Mouse (Mus musculus): ENCODE data around the gene Coro1c. TPM values are rescaled to one million over a fixed set of nuclear protein-coding genes. Genes with fewer than 3 reads are reported as not detected.

The Coro1c gene
- polyA plus RNA-seq, 1 experiment from 2014 or later = 131 TPM

GRCm38 (mm10) chr5:113842906-113843305 is 65.7 kb downstream of the Coro1c start:
- Histone ChIP-seq H3K36me3 (ENCODE audit: control insufficient read depth, insufficient read depth, low read length) (peaks cover 36% of the 10 kb centered on the region), H3K4me3 (ENCODE audit: low read depth, low read length) (no peak overlapping the region), H3K9ac (replicated peaks; ENCODE audit: low read depth, low read length) (no peak overlapping the region), H3K27me3 (ENCODE audit: control insufficient read depth, insufficient read depth, low read length) (no peaks in the 10 kb centered on the region), H3K9me3 (ENCODE audit: control insufficient read depth, low read depth, low read length) (no peaks in the 10 kb centered on the region), H3K27ac (ENCODE audit: low read length) (no peak overlapping the region), H3K4me1 (ENCODE audit: control insufficient read depth, insufficient read depth, low read length) (peaks cover 5% of the 10 kb centered on the region), H3K4me2 (replicated peaks; ENCODE audit: low read depth, low read length) (no peak overlapping the region)
- WGBS = 90% methylated on average over 9 of the region's 9 CpGs
- no peak for ATAC-seq (ENCODE audit: insufficient number of reproducible peaks, insufficient read depth, low FRiP score, low read depth)

DNA sequence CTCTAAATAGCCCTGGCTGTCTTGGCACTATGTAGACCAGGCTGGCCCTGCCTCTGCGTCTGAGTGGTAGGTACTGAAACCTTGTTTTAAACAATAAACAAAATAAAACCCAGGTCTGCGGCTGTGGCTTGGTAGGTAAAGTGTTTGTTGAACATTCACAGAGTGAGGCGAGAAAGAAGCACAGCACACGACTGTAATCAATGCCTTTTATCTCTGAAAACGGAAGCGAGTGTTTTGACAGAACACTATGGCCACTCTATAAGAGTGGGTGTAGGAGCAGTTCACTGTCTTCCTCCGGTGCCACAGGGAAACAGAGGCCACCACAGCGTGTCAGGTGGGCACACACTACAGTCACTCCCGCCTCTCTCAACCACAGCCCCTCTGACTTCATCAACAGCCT is 66.3 kb downstream of the Coro1c start:
- 78% methylated on average over 9 of the region's 9 CpGs for WGBS
- Histone ChIP-seq H3K4me3 (ENCODE audit: low read depth, low read length) (no peak overlapping the region), H3K4me1 (ENCODE audit: control insufficient read depth, insufficient read depth, low read length) (peaks cover 5% of the 10 kb centered on the region), H3K27ac (ENCODE audit: low read length) (no peak overlapping the region), H3K36me3 (ENCODE audit: control insufficient read depth, insufficient read depth, low read length) (peaks cover 29% of the 10 kb centered on the region), H3K27me3 (ENCODE audit: control insufficient read depth, insufficient read depth, low read length) (no peaks in the 10 kb centered on the region), H3K9ac (replicated peaks; ENCODE audit: low read depth, low read length) (no peak overlapping the region), H3K4me2 (replicated peaks; ENCODE audit: low read depth, low read length) (no peak overlapping the region), H3K9me3 (ENCODE audit: control insufficient read depth, low read depth, low read length) (no peaks in the 10 kb centered on the region)
- no peak for ATAC-seq (ENCODE audit: insufficient number of reproducible peaks, insufficient read depth, low FRiP score, low read depth)

GRCm38 (mm10) chr5:113841243-113842225 is 67.0 kb downstream of the Coro1c start:
- Histone ChIP-seq H3K36me3 (ENCODE audit: control insufficient read depth, insufficient read depth, low read length) (peaks cover 26% of the 10 kb centered on the region), H3K27ac (ENCODE audit: low read length) (no peak overlapping the region)
- WGBS = 63% methylated on average over 23 of the region's 23 CpGs

GRCm38 (mm10) chr5:113840443-113840842 is 68.1 kb downstream of the Coro1c start:
- ATAC-seq (ENCODE audit: insufficient number of reproducible peaks, insufficient read depth, low FRiP score, low read depth) = no peak
- no peaks in the 10 kb centered on the region for H3K27me3 ChIP-seq (ENCODE audit: control insufficient read depth, insufficient read depth, low read length)
- no peak overlapping the region for H3K4me3 ChIP-seq (ENCODE audit: low read depth, low read length)
- no peak overlapping the region for H3K9ac ChIP-seq (replicated peaks; ENCODE audit: low read depth, low read length)
- H3K36me3 ChIP-seq (ENCODE audit: control insufficient read depth, insufficient read depth, low read length) = peaks cover 16% of the 10 kb centered on the region
- H3K4me1 ChIP-seq (ENCODE audit: control insufficient read depth, insufficient read depth, low read length) = peaks cover 5% of the 10 kb centered on the region
- 88% methylated on average over 4 of the region's 4 CpGs for WGBS
- no peak overlapping the region for H3K4me2 ChIP-seq (replicated peaks; ENCODE audit: low read depth, low read length)
- no peak overlapping the region for H3K27ac ChIP-seq (ENCODE audit: low read length)
- H3K9me3 ChIP-seq (ENCODE audit: control insufficient read depth, low read depth, low read length) = no peaks in the 10 kb centered on the region

More at GRCm38 (mm10) chr5:113841243-113842225, 67.0 kb downstream of the Coro1c start:
- peaks cover 5% of the 10 kb centered on the region for H3K4me1 ChIP-seq (ENCODE audit: control insufficient read depth, insufficient read depth, low read length)
- no peak overlapping the region for H3K9ac ChIP-seq (replicated peaks; ENCODE audit: low read depth, low read length)
- no peak for ATAC-seq (ENCODE audit: insufficient number of reproducible peaks, insufficient read depth, low FRiP score, low read depth)
- no peak overlapping the region for H3K4me3 ChIP-seq (ENCODE audit: low read depth, low read length)
- H3K27me3 ChIP-seq (ENCODE audit: control insufficient read depth, insufficient read depth, low read length) = no peaks in the 10 kb centered on the region
- no peak overlapping the region for H3K4me2 ChIP-seq (replicated peaks; ENCODE audit: low read depth, low read length)
- no peaks in the 10 kb centered on the region for H3K9me3 ChIP-seq (ENCODE audit: control insufficient read depth, low read depth, low read length)

DNA sequence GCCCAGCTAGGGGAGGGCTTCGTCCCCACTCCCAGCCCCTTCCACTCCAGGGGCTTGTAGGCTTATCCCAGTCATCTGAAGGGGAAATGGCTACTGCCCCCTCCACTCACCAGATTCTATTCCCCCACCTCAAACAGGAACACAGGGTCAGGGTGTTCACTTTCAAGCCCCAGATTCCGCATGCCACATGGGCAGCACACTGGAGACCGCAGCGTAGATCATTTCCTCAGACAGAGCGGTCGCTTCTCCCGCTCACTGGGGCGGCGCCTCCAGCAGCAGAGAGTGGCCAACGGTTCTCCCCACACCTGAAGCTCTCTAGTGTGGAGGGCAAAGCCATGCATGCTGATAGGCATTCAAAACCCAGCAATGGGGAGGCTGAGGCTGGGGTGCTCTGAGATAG is 71.6 kb downstream of the Coro1c start:
- 77% methylated on average over 10 of the region's 10 CpGs for WGBS
- H3K4me2 ChIP-seq (replicated peaks; ENCODE audit: low read depth, low read length) = no peak overlapping the region
- peaks cover 5% of the 10 kb centered on the region for H3K4me1 ChIP-seq (ENCODE audit: control insufficient read depth, insufficient read depth, low read length)
- H3K4me3 ChIP-seq (ENCODE audit: low read depth, low read length) = no peak overlapping the region
- H3K36me3 ChIP-seq (ENCODE audit: control insufficient read depth, insufficient read depth, low read length) = no peaks in the 10 kb centered on the region; the same call in 1 of the 2 replicates
- ATAC-seq (ENCODE audit: insufficient number of reproducible peaks, insufficient read depth, low FRiP score, low read depth) = no peak
- H3K9ac ChIP-seq (replicated peaks; ENCODE audit: low read depth, low read length) = no peak overlapping the region
- H3K9me3 ChIP-seq (ENCODE audit: control insufficient read depth, low read depth, low read length) = no peaks in the 10 kb centered on the region
- no peak overlapping the region for H3K27ac ChIP-seq (ENCODE audit: low read length)
- no peaks in the 10 kb centered on the region for H3K27me3 ChIP-seq (ENCODE audit: control insufficient read depth, insufficient read depth, low read length)

DNA sequence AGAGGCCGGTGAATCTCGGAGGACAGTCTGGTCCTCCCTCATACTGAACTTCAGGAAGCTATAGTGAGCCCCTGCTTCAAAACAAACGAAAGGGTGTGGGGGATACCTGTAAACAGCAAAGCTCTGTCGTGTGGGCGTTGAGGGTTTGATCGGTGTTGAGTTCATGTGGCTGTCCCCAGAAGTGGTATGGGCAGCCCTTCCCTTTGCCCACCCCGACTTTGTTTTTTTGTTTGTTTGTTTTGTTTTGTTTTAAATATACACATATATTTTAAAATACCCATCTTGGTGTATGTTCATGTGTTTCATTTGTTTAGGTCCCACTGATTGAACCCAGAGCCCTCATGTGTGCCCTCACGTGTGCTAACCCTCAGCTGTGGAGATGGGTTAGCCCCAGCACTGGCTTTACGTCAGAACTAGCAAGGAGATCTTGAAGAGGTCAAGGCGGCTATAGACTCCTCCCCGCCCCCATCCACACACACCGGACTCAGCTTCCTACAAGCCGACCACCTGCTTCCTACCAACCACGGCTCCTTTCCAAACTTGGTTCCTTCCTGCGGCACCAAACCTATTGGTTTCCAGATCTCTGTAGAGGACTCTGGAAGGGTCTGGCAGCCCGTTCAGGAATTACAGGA is 75.1 kb downstream of the Coro1c start:
- H3K9ac ChIP-seq (replicated peaks; ENCODE audit: low read depth, low read length) = no peak overlapping the region
- 61% methylated on average over 16 of the region's 16 CpGs for WGBS
- H3K36me3 ChIP-seq (ENCODE audit: control insufficient read depth, insufficient read depth, low read length) = no peaks in the 10 kb centered on the region

GRCm38 (mm10) chr5:113832490-113832901 is 76.1 kb downstream of the Coro1c start, which contains the start of gene Selplg:
TSS of gene Selplg (minus strand) at chr5:113832644.
- Histone ChIP-seq H3K27ac (ENCODE audit: low read length) (no peak within 1 kb of the TSS), H3K4me2 (replicated peaks; ENCODE audit: low read depth, low read length) (no peak within 1 kb of the TSS), H3K4me1 (ENCODE audit: control insufficient read depth, insufficient read depth, low read length) (no peaks in the 10 kb centered on the region), H3K9me3 (ENCODE audit: control insufficient read depth, low read depth, low read length) (no peaks in the 10 kb centered on the region), H3K9ac (replicated peaks; ENCODE audit: low read depth, low read length) (no peak within 1 kb of the TSS), H3K27me3 (ENCODE audit: control insufficient read depth, insufficient read depth, low read length) (no peaks in the 10 kb centered on the region), H3K36me3 (ENCODE audit: control insufficient read depth, insufficient read depth, low read length) (no peaks in the 10 kb centered on the region), H3K4me3 (ENCODE audit: low read depth, low read length) (no peak within 1 kb of the TSS)
- 32% methylated on average over 8 of the region's 8 CpGs for WGBS
- ATAC-seq (ENCODE audit: insufficient number of reproducible peaks, insufficient read depth, low FRiP score, low read depth) = 0 out of 2 replicates have a peak, but pooled peaks have one; percentile 10

More for the DNA sequence above, 75.1 kb downstream of the Coro1c start:
- Histone ChIP-seq H3K9me3 (ENCODE audit: control insufficient read depth, low read depth, low read length) (no peaks in the 10 kb centered on the region), H3K4me2 (replicated peaks; ENCODE audit: low read depth, low read length) (no peak overlapping the region), H3K4me1 (ENCODE audit: control insufficient read depth, insufficient read depth, low read length) (no peaks in the 10 kb centered on the region), H3K27ac (ENCODE audit: low read length) (no peak overlapping the region), H3K4me3 (ENCODE audit: low read depth, low read length) (no peak overlapping the region), H3K27me3 (ENCODE audit: control insufficient read depth, insufficient read depth, low read length) (no peaks in the 10 kb centered on the region)
- no peak for ATAC-seq (ENCODE audit: insufficient number of reproducible peaks, insufficient read depth, low FRiP score, low read depth)

DNA sequence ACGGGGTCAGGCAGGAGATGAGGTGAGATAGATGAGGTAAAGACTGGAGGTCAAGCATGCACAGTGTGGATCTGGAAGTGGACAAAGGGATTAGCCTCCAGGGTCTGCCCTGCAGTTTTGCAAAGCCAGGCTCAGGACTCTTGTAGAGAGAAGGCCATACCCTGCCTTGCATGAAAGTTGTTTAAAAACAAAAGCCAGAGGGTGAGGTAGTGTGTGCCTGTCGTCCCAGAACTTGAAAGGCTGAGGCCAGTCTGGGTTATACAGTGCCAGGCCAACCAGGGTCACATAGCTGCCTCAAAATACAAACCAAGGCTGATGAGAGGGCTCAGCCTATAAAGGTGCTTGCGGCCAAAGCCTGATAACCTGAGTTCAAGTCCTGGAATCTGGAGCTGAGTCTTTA is 76.8 kb downstream of the Coro1c start:
- H3K27me3 ChIP-seq (ENCODE audit: control insufficient read depth, insufficient read depth, low read length) = no peaks in the 10 kb centered on the region
- ATAC-seq (ENCODE audit: insufficient number of reproducible peaks, insufficient read depth, low FRiP score, low read depth) = no peak
- no peaks in the 10 kb centered on the region for H3K36me3 ChIP-seq (ENCODE audit: control insufficient read depth, insufficient read depth, low read length)
- H3K9me3 ChIP-seq (ENCODE audit: control insufficient read depth, low read depth, low read length) = no peaks in the 10 kb centered on the region
- no peak overlapping the region for H3K4me3 ChIP-seq (ENCODE audit: low read depth, low read length)
- no peak overlapping the region for H3K9ac ChIP-seq (replicated peaks; ENCODE audit: low read depth, low read length)
- H3K27ac ChIP-seq (ENCODE audit: low read length) = no peak overlapping the region
- WGBS = 48% methylated on average over 3 of the region's 3 CpGs
- no peak overlapping the region for H3K4me2 ChIP-seq (replicated peaks; ENCODE audit: low read depth, low read length)
- H3K4me1 ChIP-seq (ENCODE audit: control insufficient read depth, insufficient read depth, low read length) = no peaks in the 10 kb centered on the region

All from stomach, embryonic 14.5 days (tissue).